Mouse (Mus musculus): ENCODE measurements around the gene Gm43517.

Gene Gm43517

DNA sequence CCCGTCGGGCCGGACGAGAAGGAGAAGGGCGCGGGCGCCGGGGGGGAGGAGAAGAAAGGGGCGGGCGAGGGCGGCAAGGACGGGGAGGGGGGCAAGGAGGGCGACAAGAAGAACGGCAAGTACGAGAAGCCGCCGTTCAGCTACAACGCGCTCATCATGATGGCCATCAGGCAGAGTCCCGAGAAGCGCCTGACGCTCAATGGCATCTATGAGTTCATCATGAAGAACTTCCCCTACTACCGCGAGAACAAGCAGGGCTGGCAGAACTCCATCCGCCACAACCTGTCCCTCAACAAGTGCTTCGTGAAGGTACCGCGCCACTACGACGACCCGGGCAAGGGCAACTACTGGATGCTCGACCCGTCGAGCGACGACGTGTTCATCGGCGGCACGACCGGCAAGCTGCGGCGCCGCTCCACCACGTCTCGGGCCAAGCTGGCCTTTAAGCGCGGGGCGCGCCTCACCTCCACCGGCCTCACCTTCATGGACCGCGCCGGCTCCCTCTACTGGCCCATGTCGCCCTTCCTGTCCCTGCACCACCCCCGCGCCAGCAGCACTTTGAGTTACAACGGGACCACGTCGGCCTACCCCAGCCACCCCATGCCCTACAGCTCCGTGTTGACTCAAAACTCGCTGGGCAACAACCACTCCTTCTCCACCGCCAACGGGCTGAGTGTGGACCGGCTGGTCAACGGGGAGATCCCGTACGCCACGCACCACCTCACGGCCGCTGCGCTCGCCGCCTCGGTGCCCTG lies at the start of gene Gm43517:
Gm43517 (plus strand) TSS at position 299 of the 755 bp plus-strand sequence.
- no peak for DNase-seq

DNA sequence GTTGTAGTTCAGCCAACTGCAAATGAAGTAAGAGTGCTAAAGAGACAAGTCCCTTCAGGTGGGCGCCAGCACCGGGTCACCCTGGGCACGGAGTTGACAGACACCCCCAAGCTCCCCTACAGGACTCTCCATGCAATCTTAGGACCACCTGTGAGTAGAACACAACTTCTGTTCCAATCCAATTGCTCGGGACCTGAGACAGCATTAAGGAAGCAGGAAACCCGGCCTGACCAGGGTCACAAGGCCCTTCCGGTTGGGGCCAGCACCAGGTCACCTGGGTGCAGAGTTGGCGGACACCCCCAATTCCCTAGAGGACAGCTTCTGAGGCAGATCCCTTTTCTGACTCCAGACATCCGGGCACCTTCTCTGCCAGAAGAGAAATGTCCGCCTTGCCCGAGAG lies 35.3 kb upstream of the Gm43517 start:
- no peak for DNase-seq

GRCm38 (mm10) chr12:49368931-49369330 lies 16.0 kb upstream of the Gm43517 start:
- no peak for DNase-seq

GRCm38 (mm10) chr12:49372170-49372569 lies 12.8 kb upstream of the Gm43517 start:
- no peak for DNase-seq

GRCm38 (mm10) chr12:49373176-49373575 lies 11.8 kb upstream of the Gm43517 start:
- no peak for DNase-seq

GRCm38 (mm10) chr12:49373821-49374605 lies 11.0 kb upstream of the Gm43517 start:
- no peak for DNase-seq

GRCm38 (mm10) chr12:49374606-49374995 lies 10.4 kb upstream of the Gm43517 start:
- peak; percentile 49 for DNase-seq

DNA sequence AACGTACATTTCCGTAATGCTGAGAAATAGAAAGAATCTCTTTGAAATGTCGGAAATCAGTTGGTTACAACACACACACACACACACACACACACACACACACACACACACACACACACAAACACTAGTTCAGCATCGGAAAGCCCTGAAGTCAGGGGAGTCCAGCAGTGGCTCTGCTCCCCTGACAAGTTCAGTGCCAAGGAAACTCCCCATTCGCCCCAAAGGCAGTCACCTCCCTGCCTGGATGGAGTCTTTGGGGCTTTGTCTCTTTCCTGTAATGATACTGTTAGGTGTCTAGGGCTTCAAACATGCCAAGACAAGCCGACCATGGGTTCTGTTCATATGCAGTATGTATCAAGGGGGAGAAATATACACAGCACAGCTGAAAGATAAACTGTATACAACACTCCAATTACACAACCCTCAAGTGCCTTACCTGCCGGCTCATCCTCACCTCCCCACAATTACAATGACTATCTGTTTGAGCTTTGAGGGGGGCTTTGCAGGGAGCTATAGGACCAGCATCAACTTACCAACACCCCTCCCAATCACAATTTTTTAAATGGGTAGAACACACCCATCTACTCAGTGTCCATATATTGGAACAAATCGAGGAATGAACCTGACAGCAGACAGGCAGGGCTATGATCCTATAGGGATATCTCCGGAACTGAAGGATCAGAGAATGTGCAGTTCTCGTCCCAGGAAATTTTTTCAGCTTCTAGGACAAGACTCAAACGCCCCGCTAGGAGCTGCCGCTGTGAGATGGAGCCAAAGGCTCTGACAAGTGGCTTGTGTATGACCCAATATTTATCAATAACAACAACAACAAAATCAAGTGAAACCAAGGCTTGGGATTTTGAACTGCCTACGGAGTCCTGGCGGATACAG lies 9.3 kb upstream of the Gm43517 start:
- DNase-seq: no peak

DNA sequence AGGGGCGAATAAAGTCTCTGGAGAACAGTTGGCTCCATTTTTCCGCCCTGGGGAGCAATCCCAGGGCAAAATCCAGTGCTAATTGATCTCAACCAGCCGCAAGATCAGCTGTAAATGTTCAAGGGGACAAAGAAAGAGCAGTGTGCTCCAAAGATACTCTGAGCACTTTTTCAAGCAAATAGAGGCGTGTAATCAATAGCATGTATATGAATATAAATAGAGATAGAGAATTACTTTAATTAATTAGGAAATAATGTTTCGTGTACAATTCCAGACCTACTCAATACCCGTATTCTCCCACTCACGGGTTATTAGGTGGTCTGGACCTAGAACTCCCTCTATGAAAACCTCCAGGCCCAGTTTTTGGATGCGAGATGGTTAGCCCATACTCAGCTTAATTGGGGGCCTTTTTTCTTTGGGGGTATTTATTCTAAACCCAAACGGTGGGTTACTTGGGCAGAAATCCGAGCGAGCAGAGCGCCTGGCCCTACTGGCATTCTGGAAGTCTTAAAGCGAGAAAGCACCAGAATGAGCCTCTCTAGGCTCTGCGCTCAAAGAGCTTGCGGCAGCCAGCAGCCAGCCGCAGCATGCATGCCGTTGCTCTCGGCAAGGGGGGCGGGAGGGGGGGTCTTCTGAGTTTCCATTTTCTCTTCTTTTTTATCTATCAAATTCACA lies 8.5 kb upstream of the Gm43517 start:
- no peak for DNase-seq

DNA sequence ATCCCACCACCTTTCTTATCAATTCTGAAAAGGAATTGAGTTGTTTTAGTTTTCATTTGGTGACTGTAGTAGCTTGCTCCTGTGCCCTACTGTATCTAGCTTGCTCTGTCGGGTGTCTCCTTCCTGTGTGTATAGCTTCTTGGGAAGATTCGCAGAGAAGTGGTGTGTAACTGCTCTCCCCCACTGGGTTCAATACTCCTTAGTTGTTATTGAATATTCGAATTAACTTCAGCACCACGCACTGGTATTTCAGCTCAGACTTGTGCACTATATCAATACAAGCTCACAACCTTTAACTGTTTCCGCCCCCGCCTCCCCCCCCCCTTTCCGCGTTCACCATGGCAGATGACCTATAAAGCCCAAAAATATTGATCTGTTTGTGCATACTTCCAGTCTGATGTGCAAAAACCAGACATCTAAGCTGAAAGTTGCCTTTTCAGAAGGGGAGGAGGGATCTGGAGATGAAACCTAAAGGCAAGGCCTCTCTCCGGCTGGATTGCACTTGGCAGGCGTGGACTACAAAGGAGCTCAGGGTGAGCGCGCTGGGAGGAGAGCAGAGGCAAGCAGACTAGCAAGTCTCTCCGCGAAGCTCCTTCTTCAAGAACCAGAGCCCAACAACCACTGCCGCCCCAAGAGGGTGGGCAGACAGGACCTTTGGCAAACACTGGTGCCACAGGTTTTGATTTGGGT lies 7.5 kb upstream of the Gm43517 start:
- DNase-seq: no peak

DNA sequence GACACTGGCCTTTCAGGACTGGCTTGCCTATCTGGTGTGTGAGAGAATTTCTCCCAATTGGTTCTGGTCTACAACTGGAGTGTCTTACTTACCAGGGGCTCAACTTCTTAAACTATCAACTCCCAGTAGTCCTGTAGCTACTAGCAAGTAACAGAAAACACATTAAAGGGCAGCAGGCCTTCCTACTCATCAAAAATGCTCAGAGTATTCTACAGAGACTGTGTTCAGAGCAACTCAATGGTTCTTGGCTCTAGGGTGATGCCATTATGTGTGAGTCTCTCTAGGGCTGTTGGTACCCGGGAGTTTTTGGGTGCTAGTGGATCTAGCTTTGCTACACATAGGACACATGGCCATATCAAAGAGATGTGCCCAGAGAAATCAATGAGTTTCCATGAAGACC lies 6.1 kb upstream of the Gm43517 start:
- no peak for DNase-seq

DNA sequence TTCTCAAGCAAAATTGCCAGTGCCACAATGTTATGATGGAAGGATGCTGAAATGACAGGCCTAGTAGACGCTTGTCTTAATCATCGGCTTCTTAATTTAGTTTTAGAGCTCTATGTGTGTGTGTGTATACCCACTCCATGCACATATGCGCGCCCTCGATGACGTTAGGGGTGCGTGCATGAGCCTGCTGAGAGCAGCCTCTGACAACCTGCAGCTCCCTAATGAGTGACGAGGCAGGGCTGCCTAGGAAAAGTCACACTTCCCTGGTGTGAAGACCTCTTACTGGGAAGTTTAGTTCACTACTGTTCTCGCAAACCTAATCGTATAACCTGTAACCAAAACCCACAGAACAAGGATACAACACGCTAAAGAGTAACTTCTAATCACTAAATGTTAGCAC lies 5.5 kb upstream of the Gm43517 start:
- DNase-seq: no peak

- DNase-seq: no peak
Observed at GRCm38 (mm10) chr12:49380442-49380841, 4.5 kb upstream of the Gm43517 start.

- DNase-seq: no peak
Observed at GRCm38 (mm10) chr12:49381031-49381525, 3.9 kb upstream of the Gm43517 start.

GRCm38 (mm10) chr12:49381721-49382365 lies 3.1 kb upstream of the Gm43517 start:
- no peak for DNase-seq

DNA sequence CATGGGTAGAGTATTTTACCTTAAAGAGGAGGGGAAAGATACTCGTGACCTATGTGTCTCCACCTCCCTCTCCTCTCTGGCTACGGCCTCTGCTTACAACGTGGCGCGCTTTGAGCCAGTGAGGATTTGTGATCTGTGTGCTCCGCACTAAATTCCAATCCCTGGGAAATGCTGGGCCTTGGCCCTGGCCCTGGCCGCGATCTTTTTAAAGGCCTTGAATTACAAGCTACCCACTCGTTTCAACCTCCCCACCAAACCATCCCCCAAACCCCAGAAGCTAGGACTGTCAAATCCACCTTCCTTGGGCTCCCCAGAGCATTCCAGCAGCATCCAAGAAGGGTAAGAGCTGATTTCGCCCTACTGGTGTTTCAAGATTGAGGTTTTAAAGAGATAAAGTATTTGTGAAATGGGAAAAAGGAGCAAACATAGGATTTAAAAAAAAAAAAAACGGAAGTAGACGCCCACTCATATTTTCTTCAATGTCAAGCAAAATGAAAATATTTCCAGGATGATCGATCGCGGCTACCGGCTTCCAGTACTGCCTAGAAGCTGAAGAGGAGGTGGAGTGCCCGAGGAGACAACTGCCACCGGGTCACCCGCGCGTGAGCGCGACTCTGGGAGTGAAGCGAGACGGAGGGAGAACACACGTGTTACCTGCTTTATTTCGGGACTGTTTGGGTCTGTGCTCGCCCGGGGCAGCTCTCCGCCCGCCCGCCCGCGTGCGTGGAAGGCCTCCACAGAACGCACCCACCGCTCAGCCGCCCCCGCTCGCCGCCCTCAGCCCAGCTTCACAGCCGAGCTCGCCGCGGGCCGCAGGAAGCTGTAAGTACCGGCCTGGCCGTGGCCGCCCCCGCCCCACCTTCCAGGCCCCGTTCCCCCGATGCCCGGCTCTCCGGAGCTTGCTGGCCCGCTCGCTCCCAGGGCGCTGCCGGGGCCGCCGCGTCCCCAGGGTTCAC lies 2.1 kb upstream of the Gm43517 start, which contains the start of gene Foxg1:
Foxg1 (plus strand) TSS at position 96 of the 956 bp plus-strand sequence.
- no peak for DNase-seq

- DNase-seq: no peak
Observed at GRCm38 (mm10) chr12:49383521-49384133, 1.3 kb upstream of the Gm43517 start.

- DNase-seq: no peak
Observed at GRCm38 (mm10) chr12:49384295-49384875, 589 bp upstream of the Gm43517 start.

GRCm38 (mm10) chr12:49385631-49385990 lies 637 bp downstream of the Gm43517 start:
- DNase-seq: no peak
